Mouse (Mus musculus): ENCODE results near the gene Sys1.

GRCm38 (mm10) chr2:164414167-164414566, 42.6 kb upstream of the Sys1 start:
- TF ChIP-seq NELFE (IDR thresholded peaks at IDR 0.05; ENCODE audit: low read depth, low read length) (no peak), POLR2A (IDR thresholded peaks at IDR 0.05; ENCODE audit: control insufficient read depth in 1 of 2, insufficient read depth in 1 of 2, low read depth in 1 of 2, low read length in 2 of 2, poor library complexity in 1 of 2) (no peak), MYC (IDR thresholded peaks at IDR 0.05; ENCODE audit: low read depth, low read length) (no peak), ELF1 (IDR thresholded peaks at IDR 0.05; ENCODE audit: low read depth, low read length) (no peak), UBTF (IDR thresholded peaks at IDR 0.05; ENCODE audit: borderline replicate concordance, insufficient read depth, low read depth, low read length) (no peak), ZKSCAN1 (IDR thresholded peaks at IDR 0.05; ENCODE audit: low read depth, low read length) (no peak), CHD2 (IDR thresholded peaks at IDR 0.05; ENCODE audit: low read length) (no peak)
